Mouse (Mus musculus) stomach, embryonic 16.5 days (tissue): Measurements from ENCODE around the gene Slc17a6. TPM values are rescaled to one million over a fixed set of nuclear protein-coding genes. Genes with fewer than 3 reads are reported as not detected.

Experiments used
- ATAC-seq: fragments of 200-750 bp; cut with Nextera tagmentation; 2 replicates; pipeline ENCODE4 v1.8.0; 2017; ENCODE audit warnings: moderate number of reproducible peaks, moderate TSS enrichment; ENCODE audit not compliant: insufficient read depth, low FRiP score
- H3K27ac ChIP-seq: fragments of 300-500 bp; sonication (generic); 2 replicates; pipeline ENCODE4 v1.5.1; 2014; ENCODE audit warnings: low read length
- H3K27me3 ChIP-seq: fragments of 300-500 bp; sonication (generic); 2 replicates; pipeline ENCODE4 v1.6.1; 2014; ENCODE audit warnings: low read length, control low read depth, mixed read lengths; ENCODE audit not compliant: control insufficient read depth, insufficient read depth
- H3K36me3 ChIP-seq: fragments of 300-500 bp; sonication (generic); 2 replicates; pipeline ENCODE4 v1.6.1; 2014; ENCODE audit warnings: low read length; ENCODE audit not compliant: control insufficient read depth, insufficient read depth
- H3K4me1 ChIP-seq: fragments of 300-500 bp; sonication (generic); 2 replicates; pipeline ENCODE4 v1.6.1; 2014; ENCODE audit warnings: low read length, control low read depth, mixed read lengths; ENCODE audit not compliant: control insufficient read depth, insufficient read depth
- H3K4me2 ChIP-seq: fragments of 300-500 bp; sonication (generic); 2 replicates; pipeline ENCODE4 v1.6.1; 2014; ENCODE audit warnings: low read depth, low read length, mixed read lengths
- H3K4me3 ChIP-seq: fragments of 300-500 bp; sonication (generic); replicated peaks from 2 replicates; pipeline ENCODE4 v1.5.1; 2014; ENCODE audit warnings: mild to moderate bottlenecking, low read length
- H3K9ac ChIP-seq: fragments of 300-500 bp; sonication (generic); 2 replicates; pipeline ENCODE4 v1.6.1; 2014; ENCODE audit warnings: low read length
- H3K9me3 ChIP-seq: fragments of 300-500 bp; sonication (generic); replicated peaks from 2 replicates; pipeline ENCODE4 v1.6.1; 2016; ENCODE audit warnings: low read length, control low read depth; ENCODE audit not compliant: control insufficient read depth
- WGBS: fragments of 180-500 bp; shearing (Covaris S2); extraction: QIAGEN DNeasy Blood & Tissue Kit; methylation state at CpG from one replicate; pipeline ENCODE4 v1.1.7; 2014; 5-methylcytosine and 5-hydroxymethylcytosine counted together
- polyA plus RNA-seq: library from polyadenylated mRNA; unstranded; fragments of >200 nt; fragmentation: Nextera tagmentation; extraction: Ambion mirVana; gene quantifications from 2 replicates; pipeline ENCODE4 v1.2.1, GENCODE M21; 2015

Slc17a6 gene
- polyA plus RNA-seq, 1 experiment from 2014 or later: 0.03 TPM

DNA sequence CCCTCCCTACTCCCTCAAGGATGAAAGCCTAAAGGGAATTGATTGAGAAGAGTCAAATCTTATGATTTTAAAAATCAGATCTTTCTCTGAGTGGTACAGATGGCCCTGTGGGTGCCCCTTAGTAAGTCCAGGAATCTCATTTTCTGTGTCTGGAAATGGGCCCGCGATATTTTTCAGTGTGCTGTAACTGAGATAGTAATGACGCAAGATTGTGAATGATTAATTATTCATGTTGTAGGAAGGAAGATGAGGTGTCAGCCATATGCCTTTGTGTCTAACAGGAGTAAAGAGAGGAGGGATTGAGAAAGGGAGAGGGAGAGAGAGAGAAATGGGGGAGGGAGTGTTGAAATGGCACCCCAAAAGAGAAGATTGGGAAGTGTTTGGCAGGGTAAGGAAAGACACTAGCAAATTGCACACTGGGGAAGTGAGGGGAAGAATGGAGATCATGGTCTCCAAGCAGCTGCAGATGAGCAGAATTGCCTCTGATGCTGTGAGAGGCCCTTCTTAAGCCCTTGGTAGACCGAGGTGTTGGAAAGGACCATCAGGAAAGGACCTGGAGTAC is 2.6 kb downstream of the Slc17a6 start:
- no peak for ATAC-seq
- no peaks in the 10 kb centered on the region for H3K4me1 ChIP-seq
- WGBS: 4% methylated on average over 4 of the region's 4 CpGs
- H3K36me3 ChIP-seq: no peaks in the 10 kb centered on the region
- peaks cover 54% of the 10 kb centered on the region for H3K27me3 ChIP-seq
- H3K9ac ChIP-seq: no peak overlapping the region
- H3K4me2 ChIP-seq: no peak overlapping the region
- no peaks in the 10 kb centered on the region for H3K9me3 ChIP-seq
- no peak overlapping the region for H3K4me3 ChIP-seq
- H3K27ac ChIP-seq: no peak overlapping the region

DNA sequence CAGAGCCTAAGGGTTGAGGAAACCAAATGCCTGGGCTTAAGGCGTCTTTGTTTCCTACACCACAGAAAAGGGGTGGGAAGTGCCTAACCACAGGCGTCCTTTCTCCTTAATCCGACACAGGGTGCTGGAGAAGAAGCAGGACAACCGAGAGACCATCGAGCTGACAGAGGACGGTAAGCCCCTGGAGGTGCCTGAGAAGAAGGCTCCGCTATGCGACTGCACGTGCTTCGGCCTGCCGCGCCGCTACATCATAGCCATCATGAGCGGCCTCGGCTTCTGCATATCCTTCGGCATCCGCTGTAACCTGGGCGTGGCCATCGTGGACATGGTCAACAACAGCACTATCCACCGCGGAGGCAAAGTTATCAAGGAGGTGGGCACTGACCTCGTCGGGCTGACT is 3.4 kb downstream of the Slc17a6 start:
- Histone ChIP-seq H3K9ac (no peak overlapping the region), H3K27ac (no peak overlapping the region), H3K9me3 (no peaks in the 10 kb centered on the region), H3K4me3 (no peak overlapping the region), H3K36me3 (no peaks in the 10 kb centered on the region), H3K27me3 (peaks cover 54% of the 10 kb centered on the region), H3K4me1 (no peaks in the 10 kb centered on the region), H3K4me2 (no peak overlapping the region)
- 2% methylated on average over 23 of the region's 23 CpGs for WGBS
- no peak for ATAC-seq

DNA sequence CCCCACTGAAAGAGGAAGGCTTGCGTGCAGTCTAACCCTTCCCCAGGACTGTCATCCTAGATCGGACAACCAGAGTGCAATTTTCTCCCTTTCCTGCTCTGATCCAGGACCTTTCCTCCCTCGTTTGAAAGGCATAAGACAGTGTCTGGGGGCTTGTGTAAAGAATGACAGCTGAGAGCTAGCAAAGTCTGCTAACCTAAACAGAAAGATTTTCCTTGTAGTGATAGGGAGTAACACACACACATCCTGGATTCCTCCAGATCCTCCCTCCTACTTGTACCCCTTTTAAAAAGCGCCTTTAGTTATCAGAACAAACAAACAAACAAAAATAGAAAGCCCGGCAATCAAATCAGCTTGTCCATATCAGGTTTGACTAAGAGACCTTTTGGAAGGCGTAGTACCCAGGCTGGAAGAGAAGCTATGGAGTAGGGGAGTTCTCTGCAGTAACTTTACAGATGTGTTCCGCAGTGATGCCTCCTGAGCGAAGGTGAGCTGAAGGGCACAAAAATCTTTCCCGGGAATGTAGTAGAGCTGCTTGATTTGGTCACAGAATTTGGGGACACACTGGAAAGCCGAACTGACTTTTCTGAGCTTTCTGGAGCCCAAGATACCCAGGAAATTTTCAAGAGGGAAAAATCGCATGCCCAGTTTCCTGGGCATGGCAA is 3.9 kb downstream of the Slc17a6 start:
- peaks cover 54% of the 10 kb centered on the region for H3K27me3 ChIP-seq
- no peak overlapping the region for H3K4me3 ChIP-seq
- no peaks in the 10 kb centered on the region for H3K4me1 ChIP-seq
- 5% methylated on average over 11 of the region's 11 CpGs for WGBS
- H3K4me2 ChIP-seq: no peak overlapping the region
- no peaks in the 10 kb centered on the region for H3K36me3 ChIP-seq
- ATAC-seq: no peak
- H3K9ac ChIP-seq: no peak overlapping the region
- H3K9me3 ChIP-seq: no peaks in the 10 kb centered on the region
- no peak overlapping the region for H3K27ac ChIP-seq

DNA sequence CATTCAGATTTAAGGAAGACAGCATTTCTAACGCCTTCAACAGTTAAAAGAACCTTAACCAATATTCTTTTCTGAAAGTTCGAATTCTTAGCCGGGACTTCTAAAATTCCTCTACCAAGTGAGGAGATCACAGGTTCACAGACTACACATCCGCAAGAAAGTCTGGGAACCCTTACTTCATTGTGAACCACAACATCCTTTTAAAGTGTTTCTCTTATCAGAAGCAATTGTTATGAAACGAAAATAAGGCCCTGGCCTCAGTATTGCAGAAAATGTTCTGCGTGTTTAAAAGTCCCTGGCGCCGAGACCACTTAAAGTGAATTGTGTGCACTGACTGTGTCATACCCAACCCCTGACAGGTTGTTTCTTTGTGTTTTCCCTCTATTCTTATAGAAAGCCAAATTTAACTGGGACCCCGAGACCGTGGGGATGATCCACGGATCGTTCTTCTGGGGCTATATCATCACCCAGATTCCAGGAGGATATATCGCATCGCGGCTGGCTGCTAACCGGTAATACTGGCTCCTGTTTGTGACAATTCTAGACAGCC is 4.7 kb downstream of the Slc17a6 start:
- H3K27me3 ChIP-seq: peaks cover 51% of the 10 kb centered on the region
- H3K9ac ChIP-seq: no peak overlapping the region
- H3K27ac ChIP-seq: no peak overlapping the region
- H3K4me1 ChIP-seq: no peaks in the 10 kb centered on the region
- 5% methylated on average over 16 of the region's 16 CpGs for WGBS
- no peak overlapping the region for H3K4me2 ChIP-seq
- no peak for ATAC-seq
- no peaks in the 10 kb centered on the region for H3K36me3 ChIP-seq
- H3K9me3 ChIP-seq: no peaks in the 10 kb centered on the region
- H3K4me3 ChIP-seq: no peak overlapping the region

DNA sequence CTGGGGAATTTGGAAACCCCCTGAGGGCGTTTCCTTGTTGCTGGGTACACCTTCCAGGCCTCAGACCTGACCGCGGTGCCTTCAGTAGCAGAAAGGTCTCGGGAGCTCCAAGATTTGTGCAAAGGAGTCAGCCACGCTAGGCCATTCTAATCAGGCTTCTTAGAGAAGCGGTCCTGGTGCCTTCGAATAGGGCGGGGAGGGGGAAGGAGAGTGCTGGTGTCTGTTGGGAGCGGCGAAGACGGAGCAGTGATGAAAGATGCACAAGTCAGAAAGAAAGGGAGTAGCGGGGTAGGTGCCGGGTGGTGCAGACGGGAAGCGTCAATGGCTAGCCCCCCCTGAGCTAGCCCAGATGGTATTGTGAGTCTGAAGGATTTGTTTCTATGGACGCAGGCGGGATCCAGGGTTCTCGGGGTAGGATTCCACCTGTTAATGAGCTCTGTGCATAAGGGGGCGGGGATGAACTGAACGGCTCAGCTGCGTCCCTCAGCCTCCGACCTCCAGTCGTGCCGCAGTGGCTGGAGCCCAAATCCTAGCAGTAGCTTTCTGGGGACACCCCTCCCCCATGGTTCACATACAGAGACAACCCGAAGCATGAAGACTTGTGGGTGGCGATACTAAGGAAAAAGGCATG is 5.3 kb downstream of the Slc17a6 start:
- Histone ChIP-seq H3K9me3 (no peaks in the 10 kb centered on the region), H3K9ac (no peak overlapping the region), H3K4me2 (no peak overlapping the region), H3K4me1 (no peaks in the 10 kb centered on the region), H3K36me3 (no peaks in the 10 kb centered on the region), H3K4me3 (no peak overlapping the region), H3K27ac (no peak overlapping the region), H3K27me3 (peaks cover 46% of the 10 kb centered on the region)
- ATAC-seq: no peak
- 1% methylated on average over 26 of the region's 26 CpGs for WGBS

DNA sequence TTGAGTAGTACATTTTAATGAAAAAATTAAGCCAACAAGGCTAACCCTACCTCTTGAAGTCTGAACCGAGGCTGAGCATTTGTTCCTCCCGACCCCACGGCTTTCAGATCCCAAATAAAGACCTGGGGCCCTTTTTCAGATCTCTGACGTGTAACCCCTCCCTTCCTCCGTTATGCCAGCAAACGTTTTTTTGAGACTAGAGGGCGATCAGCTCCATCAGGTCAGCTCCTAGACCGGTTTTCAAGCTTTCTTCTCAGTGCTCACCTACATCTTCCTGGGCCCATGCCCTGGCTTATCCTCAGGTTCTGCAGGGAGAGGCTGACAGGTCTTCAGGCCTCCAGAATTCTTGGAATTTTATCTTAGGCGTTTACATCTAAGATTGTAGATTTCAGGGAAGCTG is 5.9 kb downstream of the Slc17a6 start:
- WGBS: 2% methylated on average over 9 of the region's 9 CpGs
- Histone ChIP-seq H3K9ac (no peak overlapping the region), H3K27ac (no peak overlapping the region), H3K36me3 (no peaks in the 10 kb centered on the region), H3K4me1 (no peaks in the 10 kb centered on the region), H3K27me3 (peaks cover 43% of the 10 kb centered on the region), H3K9me3 (no peaks in the 10 kb centered on the region), H3K4me3 (no peak overlapping the region), H3K4me2 (no peak overlapping the region)
- ATAC-seq: no peak

DNA sequence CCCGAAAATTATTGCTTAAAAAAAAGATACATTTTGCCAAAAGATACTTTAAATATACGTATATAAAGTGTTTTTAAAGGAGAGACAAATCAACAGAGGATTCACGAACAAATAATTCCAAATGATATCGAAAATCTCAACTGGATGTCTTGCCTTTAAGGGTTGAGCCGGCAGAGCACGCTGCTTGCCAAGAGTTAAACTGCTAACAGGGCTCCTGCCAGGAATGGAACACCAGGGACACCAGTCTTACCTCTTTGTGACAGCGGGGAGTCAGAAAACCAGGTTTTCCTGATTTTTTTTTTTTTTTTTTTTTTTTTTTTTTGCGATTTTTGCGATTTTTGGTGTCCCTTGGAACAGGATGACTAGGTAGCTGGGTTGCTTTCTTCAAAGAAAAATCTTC is 6.5 kb downstream of the Slc17a6 start:
- Histone ChIP-seq H3K9me3 (no peaks in the 10 kb centered on the region), H3K4me2 (no peak overlapping the region), H3K27ac (no peak overlapping the region), H3K9ac (no peak overlapping the region), H3K4me1 (no peaks in the 10 kb centered on the region), H3K36me3 (no peaks in the 10 kb centered on the region), H3K4me3 (no peak overlapping the region), H3K27me3 (peaks cover 44% of the 10 kb centered on the region)
- no peak for ATAC-seq
- 5% methylated on average over 9 of the region's 9 CpGs for WGBS

DNA sequence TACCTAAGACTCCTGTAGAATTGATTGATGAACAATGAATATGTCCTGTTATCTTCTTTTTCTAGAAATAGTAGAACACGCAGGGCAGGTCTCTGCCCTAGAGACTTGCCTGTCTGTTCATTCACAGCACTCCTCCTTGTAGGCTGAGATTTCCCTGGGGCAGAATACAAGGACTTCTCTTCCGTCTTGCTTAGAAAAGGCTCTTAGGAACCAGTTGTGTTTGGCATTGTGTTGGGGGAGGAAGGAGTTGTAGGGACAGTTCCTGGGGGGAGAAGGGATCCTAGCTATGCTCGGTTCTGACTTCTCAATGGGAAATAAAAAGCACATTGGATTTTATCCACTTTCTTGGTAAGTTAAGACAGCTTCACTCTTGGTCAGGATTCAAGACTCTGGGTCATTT is 7.4 kb downstream of the Slc17a6 start:
- Histone ChIP-seq H3K4me3 (no peak overlapping the region), H3K9me3 (no peaks in the 10 kb centered on the region), H3K9ac (no peak overlapping the region), H3K4me2 (no peak overlapping the region), H3K27me3 (peaks cover 36% of the 10 kb centered on the region), H3K36me3 (no peaks in the 10 kb centered on the region), H3K4me1 (no peaks in the 10 kb centered on the region), H3K27ac (no peak overlapping the region)
- 4% methylated on average over 3 of the region's 3 CpGs for WGBS
- no peak for ATAC-seq

DNA sequence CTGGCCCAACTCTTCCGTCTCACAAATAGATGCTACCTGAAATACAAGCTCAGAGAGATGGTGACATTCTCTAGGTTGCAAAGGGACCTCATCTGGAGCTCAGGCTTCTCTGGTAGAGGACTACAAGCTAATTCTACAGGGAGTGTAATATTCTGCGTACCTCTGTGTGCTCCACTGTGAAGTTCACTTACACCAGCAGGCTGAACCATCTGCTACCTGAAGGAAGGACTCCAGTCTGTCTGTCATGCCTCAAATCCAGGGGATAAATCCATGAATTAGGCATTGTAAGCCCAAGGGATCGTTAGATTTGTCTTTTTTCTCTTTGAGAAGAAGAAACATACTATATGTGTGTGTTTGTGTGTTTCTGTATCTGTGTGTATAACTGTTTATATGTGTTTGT is 9.4 kb downstream of the Slc17a6 start:
- Histone ChIP-seq H3K27ac (no peak overlapping the region), H3K27me3 (peaks cover 22% of the 10 kb centered on the region), H3K9ac (no peak overlapping the region), H3K4me3 (no peak overlapping the region), H3K4me1 (no peaks in the 10 kb centered on the region), H3K4me2 (no peak overlapping the region), H3K9me3 (no peaks in the 10 kb centered on the region), H3K36me3 (no peaks in the 10 kb centered on the region)
- ATAC-seq: no peak
- WGBS: 56% methylated on average over 3 of the region's 3 CpGs
